Mouse (Mus musculus) heart, postnatal 14 days (tissue): ENCODE data around the gene Cbfa2t3. TPM values are rescaled to one million over a fixed set of nuclear protein-coding genes. Genes with fewer than 3 reads are reported as not detected.

ENCODE experiments used
- DNase-seq, 2 experiments: peaks; one replicate each; pipeline ENCODE4 v3.0.0; 2021 to 2022
- intact Hi-C: fragments of 180-260 bp; cut with DNase I; formaldehyde crosslinking; loops from one replicate; pipeline ENCODE4 v1.15.1; 2025
- total RNA-seq, 2 experiments: library from RNA; stranded (reverse); gene quantifications; 2 replicates each; pipeline ENCODE4 v1.2.3; 2021

The Cbfa2t3 gene
- total RNA-seq, 2 experiments from 2014 or later = 22.1 to 25.3 TPM

DNA sequence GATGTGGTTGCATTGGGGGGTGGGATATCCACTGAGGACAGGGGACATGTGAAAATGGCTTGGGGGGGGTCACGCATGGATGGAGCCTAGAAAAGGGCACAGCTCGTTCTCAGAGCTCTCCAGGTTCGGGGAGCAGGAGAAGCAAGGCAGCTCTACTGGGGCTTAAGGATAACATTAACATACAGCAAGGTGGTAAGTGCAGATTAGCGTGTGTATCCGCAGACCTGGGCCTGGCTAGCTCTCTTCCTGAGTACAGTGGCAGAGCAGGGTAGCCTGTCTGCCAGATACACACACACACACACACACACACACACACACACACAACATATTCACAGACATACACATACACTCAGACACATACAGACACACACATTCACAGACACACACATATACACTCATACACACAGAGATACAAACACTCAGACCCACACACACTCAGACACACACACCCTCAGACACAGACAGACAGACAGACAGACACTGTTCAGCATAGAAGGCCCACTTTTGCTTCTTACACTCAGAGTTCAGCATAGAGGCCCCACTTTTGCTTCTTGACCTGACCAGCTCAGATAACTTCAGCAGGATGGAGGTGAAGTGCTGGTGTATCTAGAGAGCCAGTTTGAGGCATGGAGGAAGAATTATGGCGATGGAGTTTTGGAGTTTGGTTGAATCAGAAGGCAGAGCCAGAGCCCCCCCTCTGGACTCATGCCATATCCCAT lies 80.1 kb downstream of the Cbfa2t3 start:
- intact Hi-C loops = loop anchor here (1.0 to 10.0 kb wide), 3 partner anchors 60 to 586 kb away; no protein-coding TSS in a partner anchor
- no peak for DNase-seq

DNA sequence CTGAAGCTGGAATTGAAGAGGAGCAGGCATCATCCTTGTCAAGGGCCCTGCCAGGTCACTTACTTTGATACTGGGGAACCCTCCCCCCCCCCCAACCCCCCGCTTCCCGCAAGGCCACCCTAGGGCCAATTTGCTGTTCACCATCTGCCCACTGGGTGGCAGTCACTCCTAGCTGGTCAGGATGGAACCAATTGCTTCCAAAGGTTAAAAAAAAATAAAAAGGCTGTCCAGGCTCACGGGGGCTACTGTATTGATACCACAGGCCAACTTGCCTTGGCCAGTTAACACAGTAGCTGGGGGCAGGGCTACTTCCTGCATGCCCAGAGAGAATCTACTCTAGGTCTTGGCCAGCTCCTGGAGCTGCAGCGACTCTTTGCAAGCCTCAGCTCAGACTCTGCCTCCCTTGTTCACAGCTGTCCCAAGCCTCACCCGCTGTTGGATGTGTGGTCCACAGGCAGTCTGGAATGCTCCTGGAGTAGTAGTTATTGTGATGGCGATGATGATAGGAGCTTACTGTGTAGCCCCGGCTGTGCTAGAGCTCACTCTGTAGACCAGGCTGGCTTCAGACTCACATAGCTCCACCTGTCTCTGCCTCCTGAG lies 80.9 kb downstream of the Cbfa2t3 start:
- intact Hi-C loops = loop anchor here (1.0 to 10.0 kb wide), 3 partner anchors 61 to 587 kb away; no protein-coding TSS in a partner anchor
- DNase-seq = peak; percentile 86 to 93

DNA sequence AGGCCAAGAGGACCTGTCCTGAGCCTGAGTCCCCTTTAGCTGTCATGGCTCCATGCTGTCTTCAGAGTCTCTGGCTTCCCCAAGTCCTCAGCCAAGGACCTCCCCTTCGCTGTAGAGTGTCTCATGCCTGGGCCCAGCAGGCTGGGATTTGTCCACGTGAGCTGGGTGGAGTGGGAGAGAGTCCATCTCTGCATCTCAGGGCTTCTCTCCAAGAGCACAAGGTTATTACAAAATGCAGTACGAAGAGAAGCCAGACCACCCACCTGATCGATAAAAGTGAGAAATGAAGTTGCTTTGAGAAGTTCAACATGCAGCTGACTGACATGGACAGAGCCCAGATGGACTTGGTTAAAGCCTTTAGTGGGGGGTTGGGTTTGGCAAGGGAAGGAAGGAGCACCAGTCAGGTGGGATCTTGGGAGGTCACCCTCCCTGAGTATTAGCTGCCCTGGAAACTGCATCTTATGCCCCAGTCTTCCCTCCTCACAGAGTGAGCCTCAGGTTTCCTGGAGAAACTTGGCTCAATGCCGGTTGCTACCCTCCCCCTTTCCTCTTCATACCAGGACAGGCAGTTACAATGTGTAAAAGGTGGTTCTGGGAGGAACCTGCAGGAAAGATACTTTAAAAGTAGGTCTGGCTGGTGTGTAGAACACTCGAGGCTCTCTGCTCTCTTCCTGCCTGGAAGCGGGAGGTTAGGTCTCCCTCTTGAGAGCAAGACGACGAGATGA lies 82.6 kb downstream of the Cbfa2t3 start:
- intact Hi-C loops = loop anchor here (10.0 kb wide), 1 partner anchor 588 kb away; no protein-coding TSS in a partner anchor
- peak in 1 of 2 experiments; percentile 42 for DNase-seq

DNA sequence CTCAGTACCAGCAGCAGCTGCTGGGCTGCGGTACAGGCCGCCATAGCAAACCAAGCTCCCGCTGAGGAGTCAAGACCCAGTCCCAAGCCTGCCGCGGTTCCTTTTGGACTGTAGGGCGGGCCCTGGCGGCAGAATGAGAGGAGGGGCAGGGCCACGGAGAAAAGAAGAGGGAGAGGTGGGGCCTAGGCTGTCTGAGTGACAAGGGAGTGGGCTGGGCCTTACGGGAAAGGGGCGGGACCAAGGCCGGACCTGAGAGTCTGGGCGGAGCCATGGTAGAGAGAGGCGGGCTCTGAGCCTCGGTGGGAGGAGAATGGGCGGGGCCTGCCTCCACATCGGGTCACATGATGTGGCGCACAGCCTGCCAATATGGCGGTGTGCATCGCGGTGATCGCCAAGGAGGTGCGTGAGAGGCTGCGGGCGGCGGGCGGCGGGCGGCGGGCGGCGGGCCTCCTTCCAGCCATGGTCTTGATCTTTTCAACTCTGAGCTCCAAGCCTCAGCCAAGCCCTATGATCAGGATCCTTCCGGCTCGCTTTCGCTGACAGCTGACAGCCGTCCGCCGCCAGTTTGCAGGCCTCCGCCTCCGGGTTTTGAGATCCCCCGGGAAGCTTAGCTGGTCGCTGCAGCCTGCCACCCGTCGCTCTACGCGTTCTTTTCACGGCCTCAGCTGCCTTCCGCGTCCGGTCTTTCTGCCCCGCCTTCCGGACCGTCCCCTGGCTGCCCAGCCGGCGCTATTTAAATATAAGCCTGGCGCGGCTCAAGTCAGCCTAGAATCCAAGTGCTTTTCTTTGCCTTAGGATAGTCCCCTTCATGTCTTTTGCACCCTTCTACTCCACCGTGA lies 87.4 kb downstream of the Cbfa2t3 start, which contains the start of the genes Galns and Trappc2l:
Gene Galns (minus strand): TSS at position 169 of the 839 bp plus-strand sequence.
Gene Trappc2l (plus strand): TSS at position 346 of the 839 bp plus-strand sequence.
- peak; percentile 93 to 96 for DNase-seq
- intact Hi-C loops = loop anchor here (2.0 to 10.0 kb wide), 2 partner anchors 111 to 593 kb away; no protein-coding TSS in a partner anchor

DNA sequence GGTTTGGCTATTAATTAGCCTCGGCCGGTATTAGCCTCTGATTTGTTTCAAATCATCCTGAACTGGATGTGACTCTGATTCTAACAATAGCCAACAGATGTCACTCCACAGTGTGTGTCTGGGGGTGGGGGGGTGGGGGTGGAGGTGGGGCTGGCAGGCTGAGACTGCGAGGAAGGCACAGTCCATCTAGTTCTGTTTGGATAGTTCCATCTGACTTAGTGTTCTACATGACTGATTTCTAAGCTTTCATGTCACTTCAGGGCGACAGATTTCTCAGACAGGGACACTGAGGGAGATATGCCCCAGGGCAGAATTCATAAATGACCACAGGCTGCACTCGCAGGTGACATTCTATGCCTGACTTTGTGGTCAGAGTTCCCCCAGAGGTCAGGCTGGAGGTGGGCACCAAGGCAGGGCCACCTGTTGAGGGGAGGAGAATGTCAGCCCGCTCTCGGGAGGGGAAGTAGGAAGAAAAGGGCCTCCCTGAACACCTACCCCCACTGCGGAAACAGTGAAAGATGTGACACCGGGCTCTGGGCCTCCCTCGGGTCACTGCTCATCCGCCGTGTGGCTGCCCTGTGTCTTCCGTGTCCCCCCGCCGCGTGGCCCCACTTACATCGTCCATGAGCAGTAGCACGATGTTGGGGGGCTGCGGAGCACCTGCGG lies 88.2 kb downstream of the Cbfa2t3 start:
- peak in 1 of 2 experiments; percentile 25 for DNase-seq
- intact Hi-C loops = loop anchor here (10.0 kb wide), 1 partner anchor 594 kb away; no protein-coding TSS in a partner anchor

DNA sequence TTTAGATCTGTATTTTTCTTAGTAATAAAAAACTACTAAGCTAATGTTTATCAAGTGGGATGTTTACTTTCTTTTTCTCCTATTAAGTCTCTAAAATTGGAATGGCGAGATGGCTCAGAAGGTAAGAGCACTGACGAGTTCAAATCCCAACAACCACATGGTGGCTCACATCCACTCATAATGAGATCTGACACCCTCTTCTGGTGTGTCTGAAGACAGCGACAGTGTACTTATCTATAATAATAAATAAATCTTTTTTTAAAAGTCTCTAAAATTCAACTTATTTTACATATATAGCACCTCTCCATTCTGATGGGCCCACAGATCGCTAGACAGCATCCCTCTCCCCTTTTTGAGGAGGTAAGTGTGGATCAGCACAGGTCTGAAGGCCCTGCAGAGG lies 88.7 kb downstream of the Cbfa2t3 start:
- intact Hi-C loops = loop anchor here (10.0 kb wide), 1 partner anchor 595 kb away; no protein-coding TSS in a partner anchor
- DNase-seq = no peak

DNA sequence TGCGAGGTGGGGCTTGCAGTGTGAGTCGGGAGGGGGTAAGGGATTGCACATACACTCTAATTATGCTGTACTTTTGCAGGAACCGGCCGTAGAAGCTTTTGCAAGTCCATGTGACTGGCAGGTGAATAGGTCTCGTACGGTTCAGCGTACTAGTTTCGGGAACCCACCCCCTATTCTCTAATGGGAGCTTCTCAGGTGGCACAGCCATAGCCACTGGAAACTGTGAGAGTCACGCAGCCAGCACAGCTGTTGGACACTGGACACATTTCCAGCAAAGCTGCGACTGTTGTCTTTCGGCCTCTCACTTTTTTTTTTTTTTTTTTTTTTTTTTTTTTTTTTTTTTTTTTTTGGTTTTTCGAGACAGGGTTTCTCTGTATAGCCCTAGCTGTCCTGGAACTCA lies 92.1 kb downstream of the Cbfa2t3 start:
- DNase-seq = no peak
- intact Hi-C loops = no loop called here

DNA sequence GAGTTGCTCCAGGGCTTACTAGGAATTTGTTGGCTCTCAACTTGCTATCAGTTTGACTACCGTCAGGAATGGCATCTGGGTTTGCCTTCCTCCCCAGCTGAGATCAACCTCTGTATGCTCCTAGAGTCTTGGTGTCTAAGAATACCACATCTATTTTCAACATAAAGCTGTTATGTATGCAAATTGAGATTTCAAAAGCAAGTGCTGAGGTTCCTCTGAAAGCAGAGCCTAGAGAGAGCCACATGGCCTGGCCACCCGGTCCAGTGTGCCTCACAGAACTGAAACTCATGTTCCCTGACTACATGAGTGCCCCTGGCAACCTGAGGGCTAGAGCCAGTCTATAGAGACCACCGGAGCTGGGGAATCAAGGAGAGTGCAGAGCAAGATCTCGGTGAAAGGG lies 93.5 kb downstream of the Cbfa2t3 start:
- no peak for DNase-seq
- intact Hi-C loops = no loop called here

DNA sequence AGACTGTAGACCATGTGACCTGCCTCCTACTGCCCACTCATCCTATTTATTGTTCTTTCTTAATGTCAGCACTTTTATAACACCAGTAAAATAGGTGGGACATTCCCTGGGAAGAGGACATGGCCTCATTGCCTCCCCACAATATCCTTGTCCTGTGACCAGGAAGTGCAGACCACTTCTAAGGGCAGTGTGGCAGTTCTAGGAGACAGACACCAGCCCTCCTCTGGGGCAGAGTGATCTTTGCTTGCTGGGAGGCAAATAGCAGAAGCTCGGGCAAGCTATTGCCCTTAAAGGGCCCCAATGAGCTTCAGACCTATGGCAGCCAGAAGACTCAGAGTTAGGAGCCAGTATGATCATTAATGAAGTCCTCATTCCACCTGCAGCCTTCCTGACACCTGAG lies 94.3 kb downstream of the Cbfa2t3 start:
- no peak for DNase-seq
- intact Hi-C loops = no loop called here

DNA sequence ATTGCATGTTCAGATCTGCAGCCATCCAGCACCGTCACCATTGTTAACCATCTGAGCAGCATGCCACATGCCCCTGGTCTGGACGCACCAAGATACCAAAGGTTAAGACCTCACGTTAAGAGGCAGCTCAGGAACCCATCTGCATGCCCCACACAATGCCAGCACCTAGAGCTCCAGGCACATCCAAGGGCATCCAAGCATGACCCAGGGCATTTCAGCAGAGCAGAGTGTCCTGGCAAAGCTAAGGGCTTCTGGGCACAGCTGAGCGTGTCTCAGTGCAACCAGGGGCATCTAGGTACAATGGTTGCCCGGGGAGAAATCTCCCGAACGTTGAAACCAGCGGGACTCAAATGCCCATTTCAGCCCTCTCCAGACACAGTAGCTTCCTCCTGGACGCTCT lies 98.2 kb downstream of the Cbfa2t3 start:
- DNase-seq = no peak
- intact Hi-C loops = no loop called here

DNA sequence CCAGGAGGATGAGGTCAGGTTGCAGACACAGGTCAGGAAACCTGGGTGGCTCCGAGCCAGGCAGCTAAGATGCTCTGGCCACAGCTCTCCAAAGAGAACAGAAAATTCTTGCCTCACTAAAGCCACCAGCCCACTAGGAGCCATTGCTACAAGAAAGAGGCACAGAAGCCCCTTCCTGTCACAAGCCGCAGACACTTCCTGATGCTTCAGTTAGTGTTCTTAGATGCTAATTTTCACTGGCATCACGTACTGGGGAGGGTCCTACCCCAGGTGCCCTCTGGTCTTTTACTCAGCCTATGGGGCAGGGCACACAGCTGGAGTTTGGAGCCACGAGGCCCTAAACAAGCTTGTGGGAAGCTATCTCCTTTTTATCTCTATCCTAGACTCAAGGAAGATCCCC lies 102.9 kb downstream of the Cbfa2t3 start:
- intact Hi-C loops = no loop called here
- DNase-seq = no peak

DNA sequence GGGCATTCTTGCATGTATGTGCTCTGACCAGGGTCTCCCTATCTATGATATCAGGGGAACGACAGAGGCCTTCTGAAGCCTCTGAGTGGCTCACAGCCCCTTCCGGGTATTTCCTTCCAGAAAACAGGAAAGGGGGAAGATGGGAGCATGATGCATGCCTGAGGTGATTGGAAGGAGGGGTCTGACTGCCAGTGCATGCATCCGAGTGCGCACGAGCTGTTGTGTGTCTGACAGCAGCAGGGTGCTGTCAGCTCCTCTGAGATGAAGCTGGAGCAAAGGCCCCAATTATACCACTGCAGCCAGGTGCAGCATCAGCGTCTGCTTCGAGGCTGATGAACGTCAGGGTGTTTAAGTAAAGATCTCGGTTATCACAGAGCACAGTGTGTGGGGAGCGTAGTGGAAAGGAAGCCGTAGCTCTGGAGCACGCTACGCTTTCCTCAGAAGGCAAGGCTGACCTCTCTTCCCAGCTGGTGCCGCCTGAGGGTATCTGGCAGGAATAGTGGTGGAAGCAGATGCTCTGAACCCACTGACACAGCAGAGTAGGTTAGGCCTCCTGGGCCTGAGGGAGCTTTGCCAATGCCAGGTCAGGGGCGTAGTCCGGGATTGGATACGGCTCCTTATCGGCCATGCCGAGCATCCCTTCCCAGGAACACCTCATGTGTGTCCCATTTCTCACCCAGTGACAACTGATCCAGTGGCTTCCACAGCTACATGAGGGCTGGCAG lies 105.0 kb downstream of the Cbfa2t3 start:
- intact Hi-C loops = no loop called here
- DNase-seq = no peak

DNA sequence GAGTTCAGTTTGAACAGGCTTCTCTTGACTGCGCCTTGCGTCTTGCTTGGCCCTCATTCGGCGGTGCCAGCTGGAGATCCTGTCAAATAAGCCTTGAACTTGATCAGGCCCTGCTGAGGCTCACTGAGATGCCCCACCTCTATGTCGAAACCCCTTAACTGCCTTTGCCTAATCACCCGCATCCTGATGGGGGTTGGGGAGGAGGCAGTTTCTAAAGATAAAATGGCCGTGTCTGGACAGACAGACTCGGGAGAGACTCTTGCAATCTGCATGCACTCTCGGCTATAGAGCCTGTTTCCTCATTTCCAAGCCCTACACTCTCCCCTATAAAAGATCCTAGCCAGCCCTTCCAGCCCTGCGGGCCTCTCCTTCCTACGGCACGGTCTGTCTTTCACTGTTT lies 105.7 kb downstream of the Cbfa2t3 start:
- intact Hi-C loops = no loop called here

DNA sequence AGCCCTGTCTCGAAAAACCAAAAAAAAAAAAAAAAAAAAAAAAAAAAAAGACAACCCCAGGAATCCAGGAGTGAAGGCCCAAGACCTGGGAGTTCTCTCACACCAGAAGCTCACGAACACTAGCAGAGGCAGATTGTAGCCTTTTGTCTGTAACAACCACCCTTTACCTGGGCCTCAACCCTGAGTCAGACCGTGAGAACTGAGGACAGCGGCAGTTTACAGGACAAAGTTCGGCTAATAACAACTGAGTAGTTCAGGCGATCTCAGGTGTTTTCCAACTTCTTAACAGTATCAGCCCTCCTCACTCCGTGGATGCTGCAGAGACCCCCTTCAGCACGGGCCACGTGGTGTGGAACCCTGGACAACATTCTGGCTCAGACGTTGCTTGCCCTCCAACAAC lies 112.2 kb downstream of the Cbfa2t3 start:
- intact Hi-C loops = no loop called here
- DNase-seq = no peak

More for the DNA sequence above, 105.7 kb downstream of the Cbfa2t3 start:
- DNase-seq = no peak

DNA sequence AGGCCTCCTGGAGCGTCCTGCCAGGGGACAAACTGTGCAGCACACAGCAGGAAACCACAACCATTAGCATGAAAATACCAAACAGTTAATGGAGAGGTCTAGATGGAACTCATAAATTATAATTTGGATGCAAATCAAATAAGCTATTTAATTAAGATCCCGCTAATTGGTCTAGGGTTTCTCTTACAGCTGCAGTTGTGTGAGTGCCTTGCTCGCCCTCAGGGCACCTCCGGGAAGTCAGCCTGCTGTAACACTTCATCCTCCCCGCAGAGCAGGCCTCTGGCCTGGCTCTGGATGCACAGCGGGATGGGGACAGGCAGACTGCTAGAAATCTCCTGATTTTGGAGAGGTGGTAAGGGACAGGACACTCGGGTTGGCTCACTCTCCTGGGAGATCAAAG lies 112.7 kb downstream of the Cbfa2t3 start:
- DNase-seq = no peak
- intact Hi-C loops = no loop called here

DNA sequence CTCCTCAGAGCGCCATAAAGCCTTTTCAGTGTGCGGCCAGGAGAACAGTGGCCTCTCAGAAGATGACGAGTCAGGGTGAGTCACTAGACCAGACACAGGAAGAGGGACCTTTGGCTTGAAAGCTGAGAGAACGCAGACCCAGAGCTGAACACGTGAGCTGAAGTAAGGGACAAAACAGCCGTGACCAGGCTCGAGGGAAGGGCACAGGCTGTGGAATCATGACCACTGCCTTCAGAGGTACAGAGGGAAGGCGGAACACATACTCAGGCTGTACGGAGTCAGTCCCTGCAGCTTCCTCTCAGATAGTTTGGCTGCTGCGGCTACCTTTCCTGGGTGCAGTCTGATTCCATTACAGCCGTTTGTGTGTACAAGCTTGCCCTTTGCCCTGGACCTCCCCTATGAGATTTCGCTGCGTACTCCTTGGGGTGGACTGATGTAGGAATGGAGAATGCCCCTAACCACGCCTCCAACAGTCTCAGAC lies 113.5 kb downstream of the Cbfa2t3 start:
- no peak for DNase-seq
- intact Hi-C loops = no loop called here

DNA sequence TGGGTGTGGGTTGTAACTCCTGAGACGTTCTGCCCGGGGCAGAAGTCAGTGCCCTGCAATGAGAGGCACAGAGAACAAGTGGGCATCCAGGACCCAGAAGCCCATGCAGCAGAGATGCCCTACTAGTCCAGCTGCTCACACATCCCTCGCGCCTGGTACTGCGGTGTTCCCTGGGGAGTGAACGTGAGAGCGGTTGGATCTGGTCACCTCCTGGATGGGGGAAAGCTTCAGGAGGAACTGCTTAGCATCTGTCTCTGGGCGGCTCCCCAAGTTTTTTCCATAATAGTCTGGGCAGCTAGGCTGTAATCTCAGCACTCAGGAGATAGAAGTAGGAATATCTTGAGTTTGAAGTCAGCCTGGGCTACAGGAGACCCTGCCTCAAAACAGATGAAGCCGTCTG lies 113.9 kb downstream of the Cbfa2t3 start:
- no peak for DNase-seq
- intact Hi-C loops = no loop called here

DNA sequence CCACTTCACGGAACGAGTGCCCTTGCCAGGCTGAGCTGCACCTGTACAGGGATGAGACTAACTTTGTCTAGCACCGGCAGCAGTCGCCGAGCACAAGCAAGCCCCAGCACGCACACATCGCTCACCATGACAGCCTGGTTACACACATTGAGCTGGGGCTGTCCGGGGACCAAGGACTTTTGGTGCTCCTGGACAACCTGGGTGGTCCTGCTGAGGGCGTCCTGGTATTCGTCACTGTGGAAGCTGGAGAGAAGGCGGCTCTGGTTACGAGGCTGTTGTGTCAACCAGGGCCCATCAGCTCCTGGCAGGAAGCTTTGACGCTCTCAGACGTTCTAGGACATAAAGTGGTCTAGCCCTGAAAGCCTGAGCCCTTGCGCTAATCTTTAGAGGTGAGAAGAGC lies 118.0 kb downstream of the Cbfa2t3 start:
- intact Hi-C loops = no loop called here
- no peak for DNase-seq

DNA sequence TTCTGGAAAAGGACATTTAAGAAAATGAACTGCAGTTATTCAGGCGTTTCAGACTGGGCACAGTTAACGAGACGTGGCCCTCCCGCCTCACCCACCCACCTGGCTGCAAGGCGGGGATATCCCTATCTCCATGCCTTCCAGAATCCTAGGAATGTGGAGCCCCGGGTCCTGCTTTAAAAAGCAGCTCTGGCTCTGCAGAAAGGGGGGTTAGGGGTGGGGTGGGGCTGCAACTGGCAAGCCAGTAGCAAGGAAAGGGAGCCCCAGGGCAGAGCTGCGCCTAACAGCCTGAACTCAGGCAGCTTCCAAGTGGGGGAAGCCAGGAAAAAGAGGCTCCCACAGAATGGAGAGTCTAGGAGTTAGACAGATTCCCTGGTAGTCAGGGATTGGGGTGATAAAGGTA lies 119.7 kb downstream of the Cbfa2t3 start:
- no peak for DNase-seq
- intact Hi-C loops = no loop called here
